Mouse (Mus musculus) ES-E14 (cell line): ENCODE data around the gene Mdm2. TPM values are rescaled to one million over a fixed set of nuclear protein-coding genes. Genes with fewer than 3 reads are reported as not detected.
A peak's percentile ranks its signal among the peaks of the same experiment; 100 is the strongest.

Experiments
- DNase-seq: peaks from one replicate; pipeline ENCODE4 v3.0.0-alpha.2; 2013; ENCODE audit warnings: low read depth, low spot score
- H3K27ac ChIP-seq: 2 replicates; pipeline ENCODE4 v1.5.1; 2012; ENCODE audit warnings: low read depth, mild to moderate bottlenecking, low read length, moderate library complexity, mixed read lengths; ENCODE audit not compliant: poor library complexity, insufficient read depth, severe bottlenecking
- H3K36me3 ChIP-seq: 2 replicates; pipeline ENCODE4 v1.6.1; 2012; ENCODE audit warnings: mild to moderate bottlenecking, low read length, moderate library complexity, mixed read lengths; ENCODE audit not compliant: control insufficient read depth, poor library complexity, insufficient read depth, severe bottlenecking
- H3K4me1 ChIP-seq, 2 experiments: fragments of 150-350 bp in 1 of 2; sonication (generic) in 1 of 2; 2 replicates each; pipeline ENCODE4 v1.6.1; 2012; ENCODE audit warnings: low read length in 2 of 2, mild to moderate bottlenecking in 1 of 2, mixed read lengths in 1 of 2; ENCODE audit not compliant: control insufficient read depth in 2 of 2, insufficient read depth in 2 of 2, poor library complexity in 1 of 2
- H3K4me3 ChIP-seq, 2 experiments: fragments of 150-350 bp in 1 of 2; sonication (generic) in 1 of 2; 2 replicates each; pipeline ENCODE4 v1.5.1; 2012; ENCODE audit warnings: low read length in 2 of 2, low read depth in 1 of 2, mild to moderate bottlenecking in 1 of 2, mixed read lengths in 1 of 2; ENCODE audit not compliant: insufficient read depth in 1 of 2, poor library complexity in 1 of 2, severe bottlenecking in 1 of 2
- H3K9ac ChIP-seq: 2 replicates; pipeline ENCODE4 v1.6.1; 2012; ENCODE audit warnings: low read depth, mild to moderate bottlenecking, low read length, mixed read lengths; ENCODE audit not compliant: poor library complexity, insufficient read depth, severe bottlenecking
- H3K9me3 ChIP-seq: fragments of 150-350 bp; sonication (generic); 2 replicates; pipeline ENCODE4 v1.6.1; 2012; ENCODE audit warnings: low read depth, mild to moderate bottlenecking, low read length; ENCODE audit not compliant: control insufficient read depth, insufficient read depth
- CHD2 ChIP-seq: IDR thresholded peaks from 2 replicates; pipeline ENCODE4 v1.6.1; 2014; ENCODE audit warnings: mild to moderate bottlenecking, low read depth, low read length, inconsistent platforms
- HCFC1 ChIP-seq: IDR thresholded peaks from 2 replicates; pipeline ENCODE4 v1.6.1; 2012; ENCODE audit warnings: low read length, inconsistent platforms, borderline replicate concordance; ENCODE audit not compliant: insufficient read depth
- MAFK ChIP-seq: IDR thresholded peaks from 2 replicates; pipeline ENCODE4 v1.6.1; 2014; ENCODE audit warnings: mild to moderate bottlenecking, low read depth, low read length, inconsistent platforms; ENCODE audit not compliant: insufficient read depth
- ZC3H11A ChIP-seq: IDR thresholded peaks from 2 replicates; pipeline ENCODE4 v1.6.1; 2012; ENCODE audit warnings: low read depth, mild to moderate bottlenecking, inconsistent platforms, low read length, borderline replicate concordance
- ZNF384 ChIP-seq: IDR thresholded peaks from 2 replicates; pipeline ENCODE4 v1.6.1; 2012; ENCODE audit warnings: low read depth, low read length, inconsistent platforms
- in situ Hi-C, 2 experiments: fragments of 600-800 bp; cut with MboI; formaldehyde crosslinking; loops; one replicate each; pipeline ENCODE4 v1.15.1; 2025; ENCODE audit warnings: low sequenced_read_pairs in 2 of 2, inconsistent platforms in 1 of 2; ENCODE audit not compliant: unreplicated experiment in 2 of 2
- total RNA-seq: library from RNA; depleted of rRNA; stranded (reverse); fragments of 300-350 nt; gene quantifications from 2 replicates; pipeline ENCODE4 v1.2.3, GENCODE M21; 2012

The Mdm2 gene
- total RNA-seq, 1 experiment, result 178 TPM

DNA sequence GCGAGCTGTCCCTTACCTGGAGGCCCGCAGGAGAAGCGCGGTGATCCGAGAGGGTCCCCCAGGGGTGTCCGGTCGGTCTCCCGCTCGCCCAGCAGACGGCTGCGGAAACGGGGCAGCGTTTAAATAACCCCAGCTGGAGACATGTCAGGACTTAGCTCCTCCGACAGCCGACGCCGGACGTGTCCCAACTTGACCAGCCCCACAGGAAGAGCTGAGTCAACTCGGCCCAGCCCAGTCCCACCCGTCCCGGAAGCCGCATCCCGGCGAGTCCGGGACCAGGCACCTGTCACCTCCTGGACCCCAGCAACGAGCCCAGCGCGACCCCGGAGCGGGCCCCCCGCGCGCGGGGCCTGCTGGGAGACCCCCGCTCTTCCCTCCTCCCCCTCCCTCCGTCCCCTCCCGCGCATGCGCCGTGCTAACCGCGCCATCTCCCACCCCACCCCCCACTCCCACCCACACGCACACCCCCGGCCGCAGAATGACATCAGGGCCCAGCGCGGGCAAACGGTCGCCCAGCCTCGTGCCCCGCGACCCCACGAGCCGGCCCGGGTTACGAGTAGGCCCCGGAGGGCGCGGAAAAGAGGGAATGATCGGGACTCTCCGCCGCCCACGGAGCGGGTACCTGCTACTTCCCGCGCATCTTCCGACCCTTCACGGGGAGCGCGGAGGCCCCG lies 491 bp downstream of the Mdm2 start:
- Histone ChIP-seq H3K4me1 (peaks cover 0 to 7% of the 10 kb centered on the region in 2 experiments; a peak in 2 of 4 replicates), H3K9me3 (no peaks in the 10 kb centered on the region), H3K27ac (peak overlapping the region; percentile 98), H3K9ac (peak overlapping the region; percentile 99), H3K36me3 (peaks cover 11% of the 10 kb centered on the region), H3K4me3 (peak overlapping the region; percentile 77 to 98)
- in situ Hi-C loops, result no loop called here
- TF ChIP-seq ZC3H11A (0 out of 2 replicates have a peak, but pooled peaks have one; percentile 6), MAFK (peak; percentile 65; the same call in 1 of the 2 replicates), HCFC1 (no peak)
- peak; percentile 69 for DNase-seq

DNA sequence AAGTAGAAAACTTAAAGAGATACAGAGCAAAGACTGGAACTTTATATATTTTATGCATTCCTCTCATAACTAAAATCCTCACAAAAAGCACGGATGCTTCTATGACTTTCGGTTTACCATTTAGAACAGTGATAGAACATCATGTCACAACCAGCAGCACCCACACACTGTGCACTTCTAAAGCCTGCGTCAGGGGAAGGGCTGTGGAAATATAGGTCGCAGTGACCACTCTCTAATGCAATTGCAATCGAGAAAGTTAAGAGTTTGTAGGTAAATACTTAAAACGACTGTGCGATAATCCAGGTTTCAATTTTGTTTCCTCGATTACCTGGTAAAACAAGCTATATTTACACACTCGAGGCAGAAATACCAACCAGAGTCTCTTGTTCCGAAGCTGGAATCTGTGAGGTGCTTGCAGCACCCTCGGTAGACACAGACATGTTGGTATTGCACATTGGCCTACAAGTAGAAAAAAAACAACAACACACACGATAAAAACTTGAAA lies 1.2 kb downstream of the Mdm2 start:
- Histone ChIP-seq H3K27ac (peak overlapping the region; percentile 98; the same call in 1 of the 2 replicates), H3K9ac (peak overlapping the region; percentile 99; the same call in 1 of the 2 replicates), H3K9me3 (no peaks in the 10 kb centered on the region), H3K36me3 (peaks cover 13% of the 10 kb centered on the region), H3K4me3 (peak overlapping the region; percentile 77 to 98), H3K4me1 (peaks cover 0 to 7% of the 10 kb centered on the region in 2 experiments; a peak in 2 of 4 replicates)
- TF ChIP-seq CHD2, result no peak
- no peak for TF ChIP-seq MAFK
- no peak for TF ChIP-seq ZC3H11A
- no peak for TF ChIP-seq ZNF384
- no peak for TF ChIP-seq HCFC1
- in situ Hi-C loops, result no loop called here
- DNase-seq, result no peak

DNA sequence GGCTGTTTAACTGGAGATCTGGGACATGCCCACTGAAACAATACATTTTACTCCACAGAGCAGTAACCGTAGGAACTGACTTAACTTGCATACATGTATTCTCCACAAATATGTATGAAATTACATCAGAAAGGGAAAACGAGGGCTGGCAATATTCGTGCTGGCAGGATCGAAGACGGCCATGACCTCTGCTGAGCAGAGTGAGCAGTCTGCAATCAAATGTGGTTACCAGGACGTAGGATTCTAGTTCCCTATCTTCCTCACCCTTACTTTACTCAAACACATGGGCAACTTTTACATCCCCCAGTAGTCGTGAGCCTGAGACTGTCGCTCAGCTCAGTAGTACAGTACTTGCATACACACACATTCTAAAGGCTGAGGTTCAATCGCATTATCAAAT lies 1.7 kb downstream of the Mdm2 start:
- Histone ChIP-seq H3K36me3 (peaks cover 17% of the 10 kb centered on the region), H3K27ac (no peak overlapping the region; the same call in 1 of the 2 replicates), H3K9me3 (no peaks in the 10 kb centered on the region), H3K4me3 (peak overlapping the region; percentile 77 to 98), H3K4me1 (peaks cover 0 to 5% of the 10 kb centered on the region in 2 experiments; a peak in 2 of 4 replicates), H3K9ac (peak overlapping the region; percentile 51)
- in situ Hi-C loops, result no loop called here
- DNase-seq, result no peak
- TF ChIP-seq ZNF384, result no peak
- TF ChIP-seq CHD2, result no peak
- TF ChIP-seq ZC3H11A, result no peak
- no peak for TF ChIP-seq MAFK
- TF ChIP-seq HCFC1, result no peak

DNA sequence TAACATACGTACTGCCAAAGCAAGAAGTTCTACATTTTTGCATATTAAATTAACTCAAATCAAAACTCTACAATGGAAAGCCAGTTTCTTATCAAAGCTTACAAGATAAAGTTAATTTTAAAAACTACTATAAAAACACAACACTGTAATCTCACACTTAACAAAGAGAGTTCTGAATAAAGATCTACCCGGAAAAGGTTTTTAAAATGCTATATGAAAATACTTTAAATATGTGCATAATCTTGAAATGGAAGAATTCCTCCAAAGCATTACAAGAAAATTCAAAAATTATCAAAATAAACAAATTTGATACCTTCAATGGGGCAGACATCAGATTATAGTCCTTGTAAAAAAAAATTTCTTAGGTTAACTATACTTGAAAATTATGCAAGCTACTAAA lies 2.2 kb downstream of the Mdm2 start:
- H3K9me3 ChIP-seq, result no peaks in the 10 kb centered on the region
- H3K36me3 ChIP-seq, result peaks cover 19% of the 10 kb centered on the region
- H3K4me1 ChIP-seq, result peaks cover 0 to 3% of the 10 kb centered on the region in 2 experiments; a peak in 2 of 4 replicates
- H3K9ac ChIP-seq, result peak overlapping the region; percentile 51; the same call in 1 of the 2 replicates
- DNase-seq, result no peak
- no peak overlapping the region for H3K27ac ChIP-seq
- in situ Hi-C loops, result no loop called here
- H3K4me3 ChIP-seq, result peak overlapping the region in 1 of 2 experiments; percentile 77; a peak in 2 of 4 replicates
- TF ChIP-seq MAFK (no peak), ZNF384 (no peak)
